ENCODE assay signal across 27 mouse cellular contexts in the genomic region with DNA sequence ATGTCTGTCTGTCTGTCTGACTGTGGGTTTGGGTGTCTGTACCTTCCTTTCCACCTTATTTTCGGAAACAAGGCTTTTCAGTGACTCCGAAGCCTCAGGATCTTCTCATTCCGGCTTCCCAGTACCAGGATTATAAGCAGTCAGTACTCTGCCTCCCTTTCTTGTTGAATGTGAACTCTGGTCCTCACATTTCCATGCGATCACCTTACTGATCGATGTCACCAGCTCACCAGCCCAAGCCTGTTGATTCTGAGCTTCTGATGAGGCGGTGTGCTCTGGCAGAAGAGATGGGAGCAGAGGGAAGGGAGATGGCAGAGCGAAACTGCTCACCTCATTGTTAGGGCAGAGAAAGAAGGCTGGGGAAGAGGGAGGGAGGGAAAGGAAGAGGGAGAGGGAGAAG. TPM values are rescaled to one million over a fixed set of nuclear protein-coding genes. Genes with fewer than 3 reads are reported as not detected.
DNase-seq lines count a peak whose midpoint lies in the region; ATAC-seq and TF ChIP-seq lines count a peak whose summit lies in the region.
"Had no signal": no experiment of that assay in that cellular context is flagged by ENCODE, and none has a peak within 500 bp of the region (broad histone marks: within the 10 kb centered on the region; RNA-seq: fewer than 3 reads in every experiment).

No protein-coding gene starts in this region.

- no peak for TF ChIP-seq POLR2A in heart, adult 2 months (IDR thresholded peaks at IDR 0.05; ENCODE audit: insufficient read depth, low read depth, low read length)
- no peak for TF ChIP-seq POLR2A in liver, adult 2 months (IDR thresholded peaks at IDR 0.05; ENCODE audit: extremely low read depth, insufficient read depth, low read length)

- WGBS in heart, adult 2 months, result 76% methylated on average over 7 of the region's 7 CpGs
- WGBS in liver, adult 2 months, result 41% methylated on average over 7 of the region's 7 CpGs
- 74% methylated on average over 7 of the region's 7 CpGs for WGBS in liver, embryonic 11.5 days
- 60% methylated on average over 7 of the region's 7 CpGs for WGBS in liver, postnatal 0 days (ENCODE audit: insufficient replicate concordance)
- WGBS in liver, embryonic 12.5 days (ENCODE audit: insufficient replicate concordance), result 72% methylated on average over 7 of the region's 7 CpGs

- intact Hi-C loops in heart, adult 2 months (cut with DNase I), result loop anchor here (2.0 to 5.0 kb wide), 3 partner anchors 64 to 397 kb away; no protein-coding TSS in a partner anchor

- H3K9me3 ChIP-seq in liver, embryonic 11.5 days (ENCODE audit: control insufficient read depth, low read length), result no peaks in the 10 kb centered on the region
- H3K9me3 ChIP-seq in liver, postnatal 0 days (ENCODE audit: low read length), result no peaks in the 10 kb centered on the region
- no peaks in the 10 kb centered on the region for H3K9me3 ChIP-seq in liver, embryonic 12.5 days (replicated peaks)
- H3K9me3 ChIP-seq: embryonic facial prominence, embryonic 10.5 days; embryonic facial prominence, embryonic 12.5 days; forebrain, embryonic 13.5 days; forebrain, embryonic 15.5 days; G1E had no signal

- no peaks in the 10 kb centered on the region for H3K79me2 ChIP-seq in heart, adult 2 months (replicated peaks; ENCODE audit: control insufficient read depth, insufficient read depth, low read length)
- no peaks in the 10 kb centered on the region for H3K79me2 ChIP-seq in liver, adult 2 months (ENCODE audit: control insufficient read depth, insufficient read depth, low read length)

- no peak for TF ChIP-seq CTCF in heart, adult 2 months (IDR thresholded peaks at IDR 0.05)
- no peak for TF ChIP-seq CTCF in layer of hippocampus, adult 2 months (conservative IDR thresholded peaks at IDR 0.05)
- no peak for TF ChIP-seq CTCF in liver, adult 2 months (IDR thresholded peaks at IDR 0.05; ENCODE audit: low read depth, low read length)
- TF ChIP-seq CTCF in liver, postnatal 0 days (IDR thresholded peaks at IDR 0.05; ENCODE audit: low read depth), result no peak

- no peak for ATAC-seq in liver, embryonic 11.5 days (replicated peaks; ENCODE audit: low FRiP score)
- ATAC-seq in liver, postnatal 0 days, result peak; percentile 55
- ATAC-seq in liver, embryonic 12.5 days, result no peak
- ATAC-seq: forebrain, embryonic 13.5 days; forebrain, embryonic 15.5 days; Patski had no signal

- H3K27ac ChIP-seq in heart, adult 2 months, result peak overlapping the region; percentile 33; the same call in 1 of the 2 replicates
- H3K27ac ChIP-seq in layer of hippocampus, adult 2 months, result peak overlapping the region; percentile 70; the same call in 1 of the 2 replicates
- no peak overlapping the region for H3K27ac ChIP-seq in liver, adult 2 months (replicated peaks; ENCODE audit: insufficient read depth, low read depth, low read length)
- no peak overlapping the region for H3K27ac ChIP-seq in liver, embryonic 11.5 days (ENCODE audit: low read depth, low read length)
- H3K27ac ChIP-seq in liver, postnatal 0 days (ENCODE audit: low read depth), result no peak overlapping the region
- no peak overlapping the region for H3K27ac ChIP-seq in liver, embryonic 12.5 days
- H3K27ac ChIP-seq: embryonic facial prominence, embryonic 10.5 days; embryonic facial prominence, embryonic 12.5 days; forebrain, embryonic 13.5 days; forebrain, embryonic 15.5 days had no signal

- H3K9ac ChIP-seq in heart, adult 2 months (ENCODE audit: low read depth, low read length), result no peak overlapping the region; the same call in 1 of the 2 replicates
- no peak overlapping the region for H3K9ac ChIP-seq in liver, adult 2 months (ENCODE audit: low read depth, low read length)
- no peak overlapping the region for H3K9ac ChIP-seq in liver, embryonic 11.5 days (ENCODE audit: low read depth, low read length)
- no peak overlapping the region for H3K9ac ChIP-seq in liver, postnatal 0 days (replicated peaks)
- H3K9ac ChIP-seq in liver, embryonic 12.5 days, result no peak overlapping the region
- H3K9ac ChIP-seq: embryonic facial prominence, embryonic 12.5 days; forebrain, embryonic 13.5 days; forebrain, embryonic 15.5 days had no signal

- no peak for TF ChIP-seq EP300 in heart, adult 2 months (IDR thresholded peaks at IDR 0.05; ENCODE audit: insufficient read depth, low read depth, low read length)
- TF ChIP-seq EP300 in liver, postnatal 0 days (IDR thresholded peaks at IDR 0.05; ENCODE audit: low read depth), result no peak

- no peaks in the 10 kb centered on the region for H3K36me3 ChIP-seq in heart, adult 2 months (ENCODE audit: control insufficient read depth, insufficient read depth, low read length)
- no peaks in the 10 kb centered on the region for H3K36me3 ChIP-seq in liver, adult 2 months (ENCODE audit: control insufficient read depth, insufficient read depth, low read length)
- H3K36me3 ChIP-seq in liver, embryonic 11.5 days (ENCODE audit: control insufficient read depth, insufficient read depth, low read length), result no peaks in the 10 kb centered on the region
- H3K36me3 ChIP-seq in liver, postnatal 0 days (replicated peaks; ENCODE audit: insufficient read depth, low read length), result no peaks in the 10 kb centered on the region
- no peaks in the 10 kb centered on the region for H3K36me3 ChIP-seq in liver, embryonic 12.5 days
- H3K36me3 ChIP-seq: embryonic facial prominence, embryonic 10.5 days; embryonic facial prominence, embryonic 12.5 days; forebrain, embryonic 15.5 days; G1E had no signal

- no peaks in the 10 kb centered on the region for H3K27me3 ChIP-seq in heart, adult 2 months (ENCODE audit: control insufficient read depth, insufficient read depth, low read length)
- no peaks in the 10 kb centered on the region for H3K27me3 ChIP-seq in liver, adult 2 months (ENCODE audit: control insufficient read depth, insufficient read depth, low read length)
- peaks cover 5% of the 10 kb centered on the region; the same call in 1 of the 2 replicates for H3K27me3 ChIP-seq in liver, embryonic 11.5 days (replicated peaks; ENCODE audit: control insufficient read depth, insufficient read depth, low read length)
- H3K27me3 ChIP-seq in liver, postnatal 0 days (ENCODE audit: insufficient read depth, low read length), result no peaks in the 10 kb centered on the region
- peaks cover 22% of the 10 kb centered on the region for H3K27me3 ChIP-seq in liver, embryonic 12.5 days (replicated peaks)
- H3K27me3 ChIP-seq: CH12.LX; forebrain, embryonic 15.5 days; Patski had no signal

- no peak for DNase-seq in heart, adult 2 months
- DNase-seq in heart, adult 8-10 months (ENCODE audit: low spot score), result no peak
- no peak for DNase-seq in layer of hippocampus, adult 2 months (ENCODE audit: low spot score in 2 of 2)
- no peak for DNase-seq in layer of hippocampus, adult 8-10 months (ENCODE audit: low spot score in 2 of 2)
- peak; percentile 73 for DNase-seq in liver, adult 2 months (ENCODE audit: extremely low read depth, low read depth, low spot score)
- no peak for DNase-seq in liver, embryonic 11.5 days (ENCODE audit: low spot score)
- no peak for DNase-seq in liver, postnatal 0 days
- DNase-seq: adrenal gland, adult 8-10 months; adrenal gland, postnatal 14 days; adrenal gland, postnatal 36 days; B cell, adult 2 months; cerebellum, adult 18-20 months; cerebellum, adult 8-10 months; cerebellum, adult 9-11 months; cerebellum, postnatal 36 days had no signal

- H3K4me2 ChIP-seq in liver, embryonic 11.5 days, result no peak overlapping the region
- no peak overlapping the region for H3K4me2 ChIP-seq in liver, postnatal 0 days (ENCODE audit: low read depth, low read length)
- H3K4me2 ChIP-seq in liver, embryonic 12.5 days, result no peak overlapping the region
- H3K4me2 ChIP-seq: embryonic facial prominence, embryonic 12.5 days; forebrain, embryonic 13.5 days; forebrain, embryonic 15.5 days had no signal

- H3K4me1 ChIP-seq in heart, adult 2 months (ENCODE audit: control insufficient read depth, insufficient read depth, low read length), result peaks cover 3% of the 10 kb centered on the region; the same call in 1 of the 2 replicates
- H3K4me1 ChIP-seq in liver, adult 2 months (ENCODE audit: control insufficient read depth, insufficient read depth, low read length), result peaks cover 12% of the 10 kb centered on the region
- no peaks in the 10 kb centered on the region for H3K4me1 ChIP-seq in liver, embryonic 11.5 days (replicated peaks; ENCODE audit: control insufficient read depth, insufficient read depth, low read length)
- H3K4me1 ChIP-seq in liver, postnatal 0 days (ENCODE audit: insufficient read depth), result no peaks in the 10 kb centered on the region
- no peaks in the 10 kb centered on the region for H3K4me1 ChIP-seq in liver, embryonic 12.5 days
- H3K4me1 ChIP-seq: embryonic facial prominence, embryonic 12.5 days; forebrain, embryonic 13.5 days; forebrain, embryonic 15.5 days had no signal

- H3K4me3 ChIP-seq in heart, adult 2 months, result no peak overlapping the region
- peak overlapping the region; percentile 27; the same call in 1 of the 2 replicates for H3K4me3 ChIP-seq in layer of hippocampus, adult 2 months
- H3K4me3 ChIP-seq in liver, adult 2 months (ENCODE audit: insufficient read depth, low read depth, low read length), result no peak overlapping the region
- no peak overlapping the region for H3K4me3 ChIP-seq in liver, embryonic 11.5 days (ENCODE audit: low read depth, low read length)
- no peak overlapping the region for H3K4me3 ChIP-seq in liver, postnatal 0 days (ENCODE audit: low read depth, low read length)
- H3K4me3 ChIP-seq in liver, embryonic 12.5 days, result no peak overlapping the region
- H3K4me3 ChIP-seq: embryonic facial prominence, embryonic 10.5 days; embryonic facial prominence, embryonic 12.5 days; forebrain, embryonic 13.5 days; forebrain, embryonic 15.5 days had no signal

RNA-seq across cellular contexts. Expression of gene Cwh43, which starts 24.4 kb away (rescaled TPM):
- total RNA-seq in heart, adult 2 months (2021), result not detected
- polyA plus RNA-seq in heart, adult 2 months (2012; rRNA removed), result not detected in 2 replicates
- not detected for total RNA-seq in heart, adult 8-10 months (2022)
- total RNA-seq in layer of hippocampus, adult 2 months (2021), result under 1 TPM; 0.56 to 0.86 TPM
- total RNA-seq in layer of hippocampus, adult 8-10 months (2022), result 1 to 10 TPM; 1.2 to 2.3 (median 1.3) TPM
- not detected in 2 replicates for total RNA-seq in liver, adult 2 months (2014; rRNA removed)
- polyA plus RNA-seq in liver, adult 2 months (2012; rRNA removed), result not detected in 2 replicates
- polyA plus RNA-seq in liver, embryonic 11.5 days (2014; fragmentation: Nextera tagmentation; extraction: Ambion mirVana), result not detected in 2 replicates
- polyA plus RNA-seq in liver, postnatal 0 days (2015; fragmentation: Nextera tagmentation; extraction: Ambion mirVana), result not detected in 2 replicates
- not detected in 2 replicates for polyA plus RNA-seq in liver, embryonic 12.5 days (2016; fragmentation: Nextera tagmentation; extraction: Ambion mirVana)
- total RNA-seq: adrenal gland, adult 18-20 months; adrenal gland, adult 8-10 months; adrenal gland, postnatal 14 days; adrenal gland, postnatal 36 days; CH12.LX; common myeloid progenitor, adult 5-6 weeks; G1E had no signal
- polyA plus RNA-seq: CD4-positive, CD25-positive, alpha-beta regulatory T cell, adult 4 months; embryonic facial prominence, embryonic 10.5 days; embryonic facial prominence, embryonic 12.5 days; forebrain, embryonic 11.5 days; G1E; Patski had no signal

RNA-seq across cellular contexts. Expression of gene Ociad2, which starts 40.7 kb away (rescaled TPM):
- 10 to 100 TPM in 1 of 2 experiments, 1 to 10 TPM in 1; 9.0 to 10.5 TPM for total RNA-seq in heart, adult 2 months (2021)
- 1.6 and 4.8 TPM in 2 replicates for polyA plus RNA-seq in heart, adult 2 months (2012; rRNA removed)
- total RNA-seq in heart, adult 8-10 months (2022), result 10 to 100 TPM; 10.4 to 20.9 (median 15.1) TPM
- 100 to 1,000 TPM; 125 to 147 TPM for total RNA-seq in layer of hippocampus, adult 2 months (2021)
- 100 to 1,000 TPM; 119 to 124 (median 122) TPM for total RNA-seq in layer of hippocampus, adult 8-10 months (2022)
- 8.4 and 10.3 TPM in 2 replicates for total RNA-seq in liver, adult 2 months (2014; rRNA removed)
- polyA plus RNA-seq in liver, adult 2 months (2012; rRNA removed), result 3.4 and 4.3 TPM in 2 replicates
- 5.1 and 7.0 TPM in 2 replicates for polyA plus RNA-seq in liver, embryonic 11.5 days (2014; fragmentation: Nextera tagmentation; extraction: Ambion mirVana)
- 1.2 and 2.0 TPM in 2 replicates for polyA plus RNA-seq in liver, postnatal 0 days (2015; fragmentation: Nextera tagmentation; extraction: Ambion mirVana)
- 4.7 and 4.9 TPM in 2 replicates for polyA plus RNA-seq in liver, embryonic 12.5 days (2016; fragmentation: Nextera tagmentation; extraction: Ambion mirVana)
- polyA plus RNA-seq: G1E had no signal

Comparison
In these comparisons a context has a peak if more than half of its experiments do, and no peak if none do; other contexts are left out.
1. H3K27ac ChIP-seq: peak in heart, adult 2 months (single experiment) and layer of hippocampus, adult 2 months (single experiment); none in liver, adult 2 months (single experiment), liver, embryonic 11.5 days (single experiment), liver, postnatal 0 days (single experiment) and liver, embryonic 12.5 days (single experiment).
2. RNA of gene Ociad2, which starts 40.7 kb away (total RNA-seq): 125 to 147 TPM in layer of hippocampus, adult 2 months and 119 to 124 TPM in layer of hippocampus, adult 8-10 months; 10.4 to 20.9 TPM in heart, adult 8-10 months, 9.0 to 10.5 TPM in heart, adult 2 months and 8.4 to 10.3 TPM in liver, adult 2 months; every median in the first group is over 4 times any median in the second.